Mouse (Mus musculus): Measurements from ENCODE around the gene Chdh. TPM values are rescaled to one million over a fixed set of nuclear protein-coding genes. Genes with fewer than 3 reads are reported as not detected.

Gene Chdh
- total RNA-seq, 2 experiments from 2014 or later = 0.32 to 0.54 TPM

GRCm38 (mm10) chr14:30054922-30055321 is 46.1 kb downstream of the Chdh start:
- no peak for DNase-seq (ENCODE audit: low spot score in 2 of 2)

DNA sequence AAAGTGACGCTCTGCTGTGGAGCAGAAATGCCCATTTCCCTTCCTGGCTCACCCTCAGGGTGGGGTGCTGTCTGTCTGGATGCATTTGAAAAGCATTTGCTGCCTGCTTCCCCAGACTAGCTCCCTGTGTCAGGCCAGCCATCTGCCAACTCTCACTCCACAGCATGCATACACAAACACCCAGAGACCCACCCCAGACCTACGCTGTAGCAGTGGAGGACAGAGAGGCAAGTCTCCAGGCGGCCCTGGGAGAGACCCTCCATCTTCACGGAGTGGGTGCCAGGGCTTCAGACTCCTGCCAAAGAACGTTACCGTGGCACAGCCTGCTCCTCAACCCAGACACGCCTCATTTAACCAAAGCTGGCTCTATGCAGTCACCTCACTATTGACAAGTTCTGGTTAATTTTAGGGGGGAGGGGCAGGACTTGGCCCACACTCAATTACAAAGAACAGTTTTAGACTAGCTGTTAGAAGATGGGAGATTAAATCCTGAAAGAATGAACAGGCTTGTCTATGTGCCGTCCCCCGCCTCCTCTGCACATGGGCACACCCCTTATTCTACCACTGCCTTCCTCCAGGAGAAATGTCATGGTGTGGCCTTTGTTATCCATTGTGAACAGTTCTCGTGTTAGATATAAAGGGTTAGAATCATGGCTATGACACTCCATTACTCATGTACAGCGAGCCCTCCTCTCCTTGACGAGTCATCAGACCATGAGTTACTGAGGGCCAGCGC is 47.4 kb downstream of the Chdh start:
- DNase-seq (ENCODE audit: low spot score in 2 of 2) = no peak

DNA sequence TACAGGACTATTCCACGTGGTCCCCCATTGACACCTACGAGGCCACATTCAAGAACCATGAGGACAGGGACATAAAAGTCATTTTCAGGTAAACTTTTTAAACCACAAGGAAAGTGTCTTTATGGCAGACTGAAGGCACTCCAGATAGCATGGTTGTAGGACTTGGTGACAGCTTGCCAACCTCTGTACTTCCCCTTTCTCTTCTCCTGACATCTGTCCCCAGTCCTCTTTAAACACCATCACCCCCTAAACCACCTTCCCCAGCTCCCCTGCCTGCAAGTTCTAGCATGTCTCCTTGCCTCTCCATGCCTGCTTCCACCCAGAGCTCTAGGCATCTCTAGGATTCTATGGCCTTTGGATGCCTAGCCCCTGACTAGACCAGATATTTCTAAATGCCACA is 56.0 kb downstream of the Chdh start:
- DNase-seq (ENCODE audit: low spot score in 2 of 2) = no peak

GRCm38 (mm10) chr14:30066752-30067151 is 57.9 kb downstream of the Chdh start:
- DNase-seq (ENCODE audit: low spot score in 2 of 2) = no peak

DNA sequence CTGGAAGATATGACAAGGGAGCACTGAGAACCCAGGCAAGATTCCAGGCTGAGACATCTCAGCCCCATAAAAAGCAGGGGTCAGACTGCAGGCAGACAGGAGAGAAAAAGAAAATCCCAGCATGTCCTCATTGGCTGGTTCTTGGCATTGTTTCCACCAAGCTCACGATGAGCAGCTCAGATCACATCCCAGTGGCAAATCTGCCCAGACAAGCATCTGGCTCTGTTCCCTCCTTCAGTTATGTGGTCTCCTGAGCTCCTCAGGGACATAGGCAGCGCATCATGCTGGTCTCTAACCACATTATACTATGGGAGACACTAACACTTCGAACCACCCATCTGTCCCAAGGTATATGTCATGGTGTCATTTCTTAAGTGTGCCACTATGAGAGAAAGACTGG is 59.7 kb downstream of the Chdh start:
- DNase-seq (ENCODE audit: low spot score in 2 of 2) = no peak

DNA sequence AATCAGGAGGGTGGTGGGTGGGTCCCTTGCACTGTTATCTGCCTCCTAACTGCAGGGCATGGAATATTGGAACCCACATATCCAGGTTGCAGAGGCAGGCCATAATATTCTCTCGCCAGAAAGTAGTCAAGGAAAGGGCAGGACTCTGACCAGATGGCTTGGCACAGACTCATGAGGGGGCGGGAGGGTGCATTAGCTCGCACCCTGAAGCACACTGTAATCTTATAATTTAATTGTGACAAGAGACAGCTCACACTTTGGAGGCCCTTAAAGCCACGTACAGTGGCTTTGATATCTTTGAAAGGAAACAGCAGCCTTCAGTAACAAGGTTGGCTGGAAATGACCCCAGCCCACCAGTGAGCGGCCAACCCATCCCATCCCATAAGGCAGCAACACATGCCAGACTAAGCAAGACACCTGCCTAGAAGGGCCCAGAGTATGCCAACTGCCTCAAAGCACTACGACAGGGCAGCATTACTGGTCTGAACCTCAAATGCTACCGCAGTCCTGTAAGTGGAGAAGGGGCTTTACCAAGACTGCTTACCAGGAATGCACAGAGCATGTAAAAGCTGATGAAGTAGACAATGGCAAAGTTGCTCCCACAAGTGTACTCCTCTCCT is 66.6 kb downstream of the Chdh start:
- DNase-seq (ENCODE audit: low spot score in 2 of 2) = no peak

GRCm38 (mm10) chr14:30078115-30078808 is 69.4 kb downstream of the Chdh start:
- DNase-seq (ENCODE audit: low spot score in 2 of 2) = no peak

- DNase-seq (ENCODE audit: low spot score in 2 of 2) = no peak
Observed at GRCm38 (mm10) chr14:30079729-30080128, 70.9 kb downstream of the Chdh start.

Small RNA genes within 50 kb of the gene (microRNA-seq; reads per million reads assigned to microRNA genes)
- gene Mir6947 = not detected

Other genes starting within 250 kb of the Chdh start
- gene Selenok, start 40.7 kb upstream of the Chdh start, total RNA-seq (2021) = 10 to 100 TPM; 64.8 to 70.6 TPM
- gene Actr8, start 30.7 kb upstream of the Chdh start, total RNA-seq (2021) = 10 to 100 TPM; 40.1 to 46.9 TPM
- gene Il17rb, start 127 bp upstream of the Chdh start, total RNA-seq (2021) = under 1 TPM in 1 of 2 experiments, not detected in 1; 0.12 TPM